Mouse (Mus musculus) spleen, adult 2 months (tissue): Measurements from ENCODE around the gene Cdadc1.

Experiments
- CTCF ChIP-seq: fragments of 200-500 bp; IDR thresholded peaks from 2 replicates; pipeline ENCODE4 v1.5.1; 2011; ENCODE audit warnings: mild to moderate bottlenecking, inconsistent platforms; ENCODE audit not compliant: insufficient read depth, insufficient read length, insufficient replicate concordance; ENCODE audit errors: extremely low read depth
- POLR2A ChIP-seq: fragments of 200-500 bp; IDR thresholded peaks from 2 replicates; pipeline ENCODE4 v1.6.1; 2011; ENCODE audit warnings: low read depth, low read length, inconsistent platforms

DNA sequence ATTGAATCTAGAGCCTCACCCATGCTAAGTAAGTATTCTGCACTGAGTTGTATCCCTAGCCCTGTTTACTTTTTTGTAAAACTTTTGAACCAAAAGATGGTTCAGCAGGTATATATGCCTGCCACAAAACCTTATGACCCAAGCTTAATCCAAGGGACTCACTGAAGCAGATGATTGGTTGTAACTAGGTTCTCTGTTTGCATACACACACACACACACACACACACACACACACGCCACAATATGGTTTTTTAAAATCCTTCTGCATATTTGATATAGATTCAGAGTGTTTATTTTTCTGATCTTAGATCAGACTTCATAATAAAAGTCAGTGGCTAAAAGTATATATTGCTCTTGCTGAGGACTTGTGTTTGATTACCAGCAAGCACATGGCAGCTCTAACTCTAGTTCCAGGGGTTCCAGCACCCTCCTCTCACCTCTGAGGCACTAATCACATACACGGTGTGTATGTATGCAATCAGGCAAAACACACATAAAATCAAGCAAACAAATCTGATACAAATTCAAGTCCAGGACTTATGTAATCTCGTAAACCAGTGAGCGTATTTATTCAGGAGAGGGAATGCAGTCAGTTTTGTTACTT, 59.8 kb downstream of the Cdadc1 start:
- TF ChIP-seq CTCF (no peak), POLR2A (no peak)
